Mouse (Mus musculus) liver, adult 2 months (tissue): Measurements from ENCODE around the gene Disp2.

Source experiments
- CTCF ChIP-seq: fragments of 200-500 bp; IDR thresholded peaks from 2 replicates; pipeline ENCODE4 v1.5.1; 2011; ENCODE audit warnings: low read depth, low read length, control low read depth
- POLR2A ChIP-seq: fragments of 200-500 bp; IDR thresholded peaks from 2 replicates; pipeline ENCODE4 v1.6.1; 2011; ENCODE audit warnings: low read length, control low read depth; ENCODE audit not compliant: insufficient read depth; ENCODE audit errors: extremely low read depth

DNA sequence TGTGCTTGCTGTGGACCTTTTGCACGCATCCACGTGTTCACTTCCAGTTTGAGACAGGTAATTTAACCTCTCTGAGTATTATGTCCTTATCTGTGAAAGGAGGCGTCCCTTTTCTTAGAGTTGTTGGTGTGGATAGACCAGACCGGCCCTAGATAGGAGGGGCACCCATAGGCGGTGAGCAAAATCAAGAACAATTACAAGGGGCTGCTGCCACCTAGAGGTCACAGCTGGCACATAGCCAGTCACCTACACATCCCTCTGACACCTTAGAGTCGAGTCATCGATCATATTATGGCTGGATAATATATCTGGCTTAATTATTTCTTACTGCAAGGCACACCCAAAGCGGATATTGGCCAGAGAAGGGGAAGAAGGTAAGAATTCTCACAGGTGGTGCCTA is 19.7 kb upstream of the Disp2 start:
- TF ChIP-seq POLR2A (no peak), CTCF (peak; percentile 55)
